Mouse (Mus musculus) left cerebral cortex, postnatal 4 days (tissue): ENCODE results near the gene Dydc1. TPM values are rescaled to one million over a fixed set of nuclear protein-coding genes. Genes with fewer than 3 reads are reported as not detected.
"Not testable (repeated sequence)": the region's sequence is repeated elsewhere in the genome, so short reads cannot be mapped to it uniquely, and the experiment has no call there.

Source experiments
- DNase-seq: peaks from one replicate; pipeline ENCODE4 v3.0.0-alpha.2; 2022
- intact Hi-C: fragments of 180-260 bp; cut with DNase I; formaldehyde crosslinking; loops from one replicate; pipeline ENCODE4 v1.15.1; 2025
- total RNA-seq, 2 experiments: library from RNA; stranded (reverse); gene quantifications; 2 replicates each; pipeline ENCODE4 v1.2.3; 2021

Dydc1 gene
- not detected for total RNA-seq

GRCm38 (mm10) chr14:41072229-41072943 is at the start of gene Dydc1:
TSS of gene Dydc1 (plus strand) at chr14:41072911.
- intact Hi-C loops, result no loop called here

GRCm38 (mm10) chr14:41025087-41025486 is 47.6 kb upstream of the Dydc1 start:
- intact Hi-C loops, result no loop called here
- DNase-seq, result no peak

More at GRCm38 (mm10) chr14:41072229-41072943, at the start of gene Dydc1:
- DNase-seq, result peak; percentile 83

GRCm38 (mm10) chr14:41025594-41026284 is 47.0 kb upstream of the Dydc1 start:
- intact Hi-C loops, result no loop called here
- DNase-seq, result no peak

- intact Hi-C loops, result no loop called here
- DNase-seq, result no peak
Measured at GRCm38 (mm10) chr14:41029303-41029702, 43.4 kb upstream of the Dydc1 start.

- intact Hi-C loops, result loop anchor here (5.0 kb wide), 2 partner anchors 54 to 114 kb away; no protein-coding TSS in a partner anchor
- no peak for DNase-seq
Measured at GRCm38 (mm10) chr14:41030989-41031513, 41.7 kb upstream of the Dydc1 start.

GRCm38 (mm10) chr14:41033135-41034110 is 39.3 kb upstream of the Dydc1 start:
- intact Hi-C loops, result loop anchor here (5.0 kb wide), 2 partner anchors 56 to 116 kb away; no protein-coding TSS in a partner anchor
- peak; percentile 89 for DNase-seq

GRCm38 (mm10) chr14:41035146-41035798 is 37.4 kb upstream of the Dydc1 start:
- intact Hi-C loops, result no loop called here

GRCm38 (mm10) chr14:41047402-41047801 is 25.3 kb upstream of the Dydc1 start:
- intact Hi-C loops, result no loop called here
- no peak for DNase-seq

More at GRCm38 (mm10) chr14:41035146-41035798, 37.4 kb upstream of the Dydc1 start:
- peak; percentile 55 for DNase-seq

- DNase-seq, result no peak
- intact Hi-C loops, result no loop called here
Measured at GRCm38 (mm10) chr14:41050471-41050870, 22.2 kb upstream of the Dydc1 start.

GRCm38 (mm10) chr14:41052481-41052880 is 20.2 kb upstream of the Dydc1 start:
- DNase-seq, result no peak

GRCm38 (mm10) chr14:41053190-41053589 is 19.5 kb upstream of the Dydc1 start:
- DNase-seq, intact Hi-C loops: not testable (repeated sequence)

More at GRCm38 (mm10) chr14:41052481-41052880, 20.2 kb upstream of the Dydc1 start:
- intact Hi-C loops, result no loop called here

- DNase-seq, result no peak
- intact Hi-C loops, result no loop called here
Measured at GRCm38 (mm10) chr14:41065168-41065567, 7.5 kb upstream of the Dydc1 start.

GRCm38 (mm10) chr14:41066416-41066815 is 6.3 kb upstream of the Dydc1 start:
- no peak for DNase-seq
- intact Hi-C loops, result no loop called here

- DNase-seq, result no peak
- intact Hi-C loops, result no loop called here
Measured at GRCm38 (mm10) chr14:41069108-41069507, 3.6 kb upstream of the Dydc1 start, which contains the start of gene Dydc2. TSS of gene Dydc2 (minus strand) at chr14:41069208.

GRCm38 (mm10) chr14:41070343-41070742 is 2.4 kb upstream of the Dydc1 start:
- intact Hi-C loops, result no loop called here
- no peak for DNase-seq

GRCm38 (mm10) chr14:41072944-41073275 is 199 bp downstream of the Dydc1 start:
- intact Hi-C loops, result no loop called here
- no peak for DNase-seq

GRCm38 (mm10) chr14:41082408-41082807 is 9.7 kb downstream of the Dydc1 start:
- intact Hi-C loops, result no loop called here
- no peak for DNase-seq

- no peak for DNase-seq
- intact Hi-C loops, result no loop called here
Measured at GRCm38 (mm10) chr14:41087509-41087908, 14.8 kb downstream of the Dydc1 start.

- intact Hi-C loops, result no loop called here
- peak; percentile 4 for DNase-seq
Measured at GRCm38 (mm10) chr14:41090777-41091176, 18.1 kb downstream of the Dydc1 start.

GRCm38 (mm10) chr14:41094114-41094513 is 21.4 kb downstream of the Dydc1 start:
- intact Hi-C loops, result no loop called here
- DNase-seq, result no peak
